Mouse (Mus musculus): ENCODE data around the gene Rnf220. TPM values are rescaled to one million over a fixed set of nuclear protein-coding genes. Genes with fewer than 3 reads are reported as not detected.

Gene Rnf220
- 108 and 122 TPM in 2 replicates for polyA plus RNA-seq (2015; fragmentation: Nextera tagmentation; extraction: Ambion mirVana)

GRCm38 (mm10) chr4:117496482-117497165 lies at the start of gene Rnf220:
Gene Rnf220 (minus strand): TSS chr4:117497052.
- Histone ChIP-seq H3K27me3 (peaks cover 50% of the 10 kb centered on the region), H3K27ac (replicated peaks) (peak within 1 kb of the TSS; percentile 77), H3K4me1 (replicated peaks) (peaks cover 34% of the 10 kb centered on the region), H3K9ac (peak within 1 kb of the TSS; percentile 52), H3K4me2 (peak within 1 kb of the TSS; percentile 78), H3K9me3 (no peaks in the 10 kb centered on the region), H3K4me3 (peak within 1 kb of the TSS; percentile 46), H3K36me3 (no peaks in the 10 kb centered on the region)
- peak; percentile 93 for ATAC-seq (ENCODE audit: low FRiP score, low read depth)
- under 1% methylated on average over 42 of the region's 42 CpGs for WGBS

- Histone ChIP-seq H3K4me2 (no peak overlapping the region), H3K4me1 (replicated peaks) (peaks cover 16% of the 10 kb centered on the region), H3K36me3 (no peaks in the 10 kb centered on the region), H3K9me3 (no peaks in the 10 kb centered on the region), H3K4me3 (no peak overlapping the region), H3K27me3 (no peaks in the 10 kb centered on the region), H3K9ac (no peak overlapping the region), H3K27ac (replicated peaks) (no peak overlapping the region)
- 85% methylated on average over 6 of the region's 6 CpGs for WGBS
- ATAC-seq (ENCODE audit: low FRiP score, low read depth) = no peak
Measured at GRCm38 (mm10) chr4:117546616-117547015, 49.8 kb upstream of the Rnf220 start.

GRCm38 (mm10) chr4:117545448-117545847 lies 48.6 kb upstream of the Rnf220 start:
- no peak overlapping the region for H3K4me3 ChIP-seq
- H3K4me2 ChIP-seq = no peak overlapping the region
- ATAC-seq (ENCODE audit: low FRiP score, low read depth) = no peak
- H3K4me1 ChIP-seq (replicated peaks) = peaks cover 7% of the 10 kb centered on the region
- 87% methylated on average over 3 of the region's 3 CpGs for WGBS
- H3K27me3 ChIP-seq = no peaks in the 10 kb centered on the region
- no peaks in the 10 kb centered on the region for H3K9me3 ChIP-seq
- no peak overlapping the region for H3K9ac ChIP-seq
- H3K36me3 ChIP-seq = no peaks in the 10 kb centered on the region
- H3K27ac ChIP-seq (replicated peaks) = no peak overlapping the region

- Histone ChIP-seq H3K27ac (replicated peaks) (no peak overlapping the region), H3K4me2 (no peak overlapping the region), H3K4me3 (no peak overlapping the region), H3K36me3 (no peaks in the 10 kb centered on the region), H3K9ac (no peak overlapping the region), H3K27me3 (no peaks in the 10 kb centered on the region), H3K4me1 (replicated peaks) (no peaks in the 10 kb centered on the region), H3K9me3 (no peaks in the 10 kb centered on the region)
- no peak for ATAC-seq (ENCODE audit: low FRiP score, low read depth)
- 67% methylated on average over 5 of the region's 5 CpGs for WGBS
Measured at GRCm38 (mm10) chr4:117540571-117540970, 43.7 kb upstream of the Rnf220 start.

GRCm38 (mm10) chr4:117539329-117539980 lies 42.6 kb upstream of the Rnf220 start:
- no peaks in the 10 kb centered on the region for H3K36me3 ChIP-seq
- no peak overlapping the region for H3K27ac ChIP-seq (replicated peaks)
- H3K4me3 ChIP-seq = no peak overlapping the region
- peak; percentile 15; the same call in 1 of the 2 replicates for ATAC-seq (ENCODE audit: low FRiP score, low read depth)
- WGBS = 63% methylated on average over 8 of the region's 8 CpGs
- no peak overlapping the region for H3K4me2 ChIP-seq
- H3K9ac ChIP-seq = no peak overlapping the region
- no peaks in the 10 kb centered on the region for H3K4me1 ChIP-seq (replicated peaks)
- no peaks in the 10 kb centered on the region for H3K9me3 ChIP-seq
- no peaks in the 10 kb centered on the region for H3K27me3 ChIP-seq

- no peaks in the 10 kb centered on the region for H3K27me3 ChIP-seq
- no peak overlapping the region for H3K27ac ChIP-seq (replicated peaks)
- no peaks in the 10 kb centered on the region for H3K36me3 ChIP-seq
- H3K4me1 ChIP-seq (replicated peaks) = no peaks in the 10 kb centered on the region
- H3K4me2 ChIP-seq = no peak overlapping the region
- no peak for ATAC-seq (ENCODE audit: low FRiP score, low read depth)
- H3K9ac ChIP-seq = no peak overlapping the region
- WGBS = 89% methylated on average over 7 of the region's 7 CpGs
- H3K4me3 ChIP-seq = no peak overlapping the region
- no peaks in the 10 kb centered on the region for H3K9me3 ChIP-seq
Measured at GRCm38 (mm10) chr4:117537002-117537401, 40.1 kb upstream of the Rnf220 start.

- Histone ChIP-seq H3K36me3 (no peaks in the 10 kb centered on the region), H3K27me3 (no peaks in the 10 kb centered on the region), H3K4me1 (replicated peaks) (no peaks in the 10 kb centered on the region), H3K4me3 (no peak overlapping the region), H3K27ac (replicated peaks) (no peak overlapping the region), H3K9me3 (no peaks in the 10 kb centered on the region), H3K4me2 (no peak overlapping the region), H3K9ac (no peak overlapping the region)
- ATAC-seq (ENCODE audit: low FRiP score, low read depth) = no peak
- 57% methylated on average over 9 of the region's 9 CpGs for WGBS
Measured at GRCm38 (mm10) chr4:117535496-117536200, 38.8 kb upstream of the Rnf220 start.

GRCm38 (mm10) chr4:117529843-117530242 lies 33.0 kb upstream of the Rnf220 start:
- no peak overlapping the region for H3K4me2 ChIP-seq

GRCm38 (mm10) chr4:117527952-117528351 lies 31.1 kb upstream of the Rnf220 start:
- 32% methylated on average over 1 of the region's 1 CpGs for WGBS
- ATAC-seq (ENCODE audit: low FRiP score, low read depth) = no peak
- H3K9me3 ChIP-seq = no peaks in the 10 kb centered on the region
- H3K4me2 ChIP-seq = no peak overlapping the region
- no peak overlapping the region for H3K9ac ChIP-seq
- peaks cover 7% of the 10 kb centered on the region; the same call in 1 of the 2 replicates for H3K27me3 ChIP-seq
- no peak overlapping the region for H3K4me3 ChIP-seq
- H3K36me3 ChIP-seq = no peaks in the 10 kb centered on the region
- H3K27ac ChIP-seq (replicated peaks) = no peak overlapping the region
- H3K4me1 ChIP-seq (replicated peaks) = peaks cover 6% of the 10 kb centered on the region; the same call in 1 of the 2 replicates

More at GRCm38 (mm10) chr4:117529843-117530242, 33.0 kb upstream of the Rnf220 start:
- ATAC-seq (ENCODE audit: low FRiP score, low read depth) = no peak
- H3K4me3 ChIP-seq = no peak overlapping the region
- no peak overlapping the region for H3K9ac ChIP-seq
- H3K27ac ChIP-seq (replicated peaks) = no peak overlapping the region
- no peaks in the 10 kb centered on the region for H3K36me3 ChIP-seq
- H3K9me3 ChIP-seq = no peaks in the 10 kb centered on the region
- peaks cover 6% of the 10 kb centered on the region; the same call in 1 of the 2 replicates for H3K4me1 ChIP-seq (replicated peaks)
- H3K27me3 ChIP-seq = peaks cover 7% of the 10 kb centered on the region; the same call in 1 of the 2 replicates
- 69% methylated on average over 4 of the region's 4 CpGs for WGBS

GRCm38 (mm10) chr4:117527116-117527899 lies 30.5 kb upstream of the Rnf220 start:
- H3K4me1 ChIP-seq (replicated peaks) = peaks cover 6% of the 10 kb centered on the region; the same call in 1 of the 2 replicates
- no peak overlapping the region for H3K27ac ChIP-seq (replicated peaks)
- no peaks in the 10 kb centered on the region for H3K9me3 ChIP-seq
- peaks cover 7% of the 10 kb centered on the region; the same call in 1 of the 2 replicates for H3K27me3 ChIP-seq
- WGBS = 57% methylated on average over 9 of the region's 9 CpGs
- H3K9ac ChIP-seq = no peak overlapping the region
- ATAC-seq (ENCODE audit: low FRiP score, low read depth) = no peak
- no peak overlapping the region for H3K4me3 ChIP-seq
- H3K36me3 ChIP-seq = no peaks in the 10 kb centered on the region
- no peak overlapping the region for H3K4me2 ChIP-seq

GRCm38 (mm10) chr4:117525990-117526389 lies 29.1 kb upstream of the Rnf220 start:
- Histone ChIP-seq H3K4me2 (no peak overlapping the region), H3K4me3 (no peak overlapping the region), H3K9me3 (no peaks in the 10 kb centered on the region), H3K4me1 (replicated peaks) (peaks cover 6% of the 10 kb centered on the region; the same call in 1 of the 2 replicates), H3K36me3 (no peaks in the 10 kb centered on the region), H3K27ac (replicated peaks) (no peak overlapping the region), H3K9ac (no peak overlapping the region), H3K27me3 (peaks cover 9% of the 10 kb centered on the region; the same call in 1 of the 2 replicates)
- WGBS = 91% methylated on average over 5 of the region's 5 CpGs
- no peak for ATAC-seq (ENCODE audit: low FRiP score, low read depth)

Data from hindbrain, embryonic 15.5 days (tissue).